Comparison of ENCODE assay signal across 24 mouse cellular contexts in genomic region chr12:4638438-4638837, GRCm38 (mm10). TPM values are rescaled to one million over a fixed set of nuclear protein-coding genes. Genes with fewer than 3 reads are reported as not detected.
DNase-seq lines count a peak whose midpoint lies in the region; ATAC-seq and TF ChIP-seq lines count a peak whose summit lies in the region.
"Had no signal": no experiment of that assay in that cellular context is flagged by ENCODE, and none has a peak within 500 bp of the region (broad histone marks: within the 10 kb centered on the region; RNA-seq: fewer than 3 reads in every experiment).

No protein-coding gene starts in this region.

- intact Hi-C loops in gastrocnemius, adult 2 months (cut with DNase I) = no loop called here
- intact Hi-C loops in gastrocnemius, postnatal 36 days (cut with DNase I) = loop anchor here (5.0 kb wide), 1 partner anchor 1824 kb away; no protein-coding TSS in a partner anchor

- no peak overlapping the region for H3K27ac ChIP-seq in gastrocnemius, adult 2 months
- no peak overlapping the region for H3K27ac ChIP-seq in lung, embryonic 14.5 days (ENCODE audit: low read depth)
- H3K27ac ChIP-seq: embryonic facial prominence, embryonic 13.5 days; limb, embryonic 12.5 days had no signal

- no peaks in the 10 kb centered on the region for H3K27me3 ChIP-seq in lung, embryonic 14.5 days (ENCODE audit: insufficient read depth, low read length)
- no peaks in the 10 kb centered on the region for H3K27me3 ChIP-seq in E14TG2a.4 (ENCODE audit: insufficient read depth, low read length)
- H3K27me3 ChIP-seq: embryonic facial prominence, embryonic 13.5 days; heart, embryonic 12.5 days; limb, embryonic 12.5 days had no signal

- H3K4me2 ChIP-seq in lung, embryonic 14.5 days = no peak overlapping the region
- H3K4me2 ChIP-seq: embryonic facial prominence, embryonic 13.5 days; heart, embryonic 12.5 days; limb, embryonic 12.5 days had no signal

- peak; percentile 30; the same call in 1 of the 2 replicates for TF ChIP-seq CTCF in gastrocnemius, adult 2 months (IDR thresholded peaks at IDR 0.05)
- 0 out of 2 replicates have a peak, but pooled peaks have one; percentile 7 for TF ChIP-seq CTCF in lung, embryonic 14.5 days (IDR thresholded peaks at IDR 0.05; ENCODE audit: low read depth)
- TF ChIP-seq CTCF in lung, adult 2 months (IDR thresholded peaks at IDR 0.05; ENCODE audit: insufficient read depth, low read length) = no peak
- 0 out of 2 replicates have a peak, but pooled peaks have one; percentile 4 for TF ChIP-seq CTCF in E14TG2a.4 (conservative IDR thresholded peaks at IDR 0.05; ENCODE audit: low read length)

- no peak for DNase-seq in gastrocnemius, adult 2 months
- no peak for DNase-seq in gastrocnemius, postnatal 36 days
- DNase-seq in lung, embryonic 14.5 days = peak; percentile 17
- DNase-seq in lung, adult 2 months = no peak
- DNase-seq in adrenal gland, postnatal 14 days = no peak
- DNase-seq in ovary, postnatal 14 days (ENCODE audit: low spot score) = no peak
- DNase-seq: adrenal gland, adult 8-10 months; cerebellum, adult 18-20 months; heart, postnatal 36 days; layer of hippocampus, postnatal 36 days; lung, adult 18-20 months; spleen, adult 18-20 months had no signal

- H3K36me3 ChIP-seq in lung, embryonic 14.5 days (ENCODE audit: insufficient read depth) = peaks cover 50% of the 10 kb centered on the region
- H3K36me3 ChIP-seq in E14TG2a.4 (ENCODE audit: insufficient read depth, low read length) = peaks cover 65% of the 10 kb centered on the region

- H3K4me3 ChIP-seq in gastrocnemius, adult 2 months = no peak overlapping the region
- no peak overlapping the region for H3K4me3 ChIP-seq in lung, embryonic 14.5 days (ENCODE audit: low read depth, low read length)
- H3K4me3 ChIP-seq in lung, adult 2 months (replicated peaks; ENCODE audit: extremely low read depth, low read depth, low read length) = no peak overlapping the region
- no peak overlapping the region for H3K4me3 ChIP-seq in E14TG2a.4 (replicated peaks; ENCODE audit: low read length)
- H3K4me3 ChIP-seq: embryonic facial prominence, embryonic 13.5 days; heart, embryonic 12.5 days; limb, embryonic 12.5 days; myocyte had no signal

- H3K9me3 ChIP-seq in lung, embryonic 14.5 days (ENCODE audit: low read depth, low read length) = no peaks in the 10 kb centered on the region
- no peaks in the 10 kb centered on the region for H3K9me3 ChIP-seq in E14TG2a.4 (ENCODE audit: low read length)
- H3K9me3 ChIP-seq: embryonic facial prominence, embryonic 13.5 days; heart, embryonic 12.5 days; limb, embryonic 12.5 days had no signal

- ATAC-seq in lung, embryonic 14.5 days (ENCODE audit: insufficient read depth) = no peak
- ATAC-seq in megakaryocyte progenitor cell, adult 5-6 weeks (replicated peaks; ENCODE audit: poor library complexity) = peak; percentile 58
- ATAC-seq: inflammation-experienced regulatory T-cells, adult 6 months had no signal

- no peaks in the 10 kb centered on the region for H3K4me1 ChIP-seq in lung, embryonic 14.5 days (ENCODE audit: insufficient read depth)
- H3K4me1 ChIP-seq in lung, adult 2 months (ENCODE audit: control insufficient read depth, insufficient read depth, low read length) = no peaks in the 10 kb centered on the region
- H3K4me1 ChIP-seq in E14TG2a.4 (replicated peaks; ENCODE audit: low read depth, low read length) = no peaks in the 10 kb centered on the region
- H3K4me1 ChIP-seq: embryonic facial prominence, embryonic 13.5 days; heart, embryonic 12.5 days; limb, embryonic 12.5 days had no signal

- no peak overlapping the region for H3K9ac ChIP-seq in lung, embryonic 14.5 days
- H3K9ac ChIP-seq: embryonic facial prominence, embryonic 13.5 days; heart, embryonic 12.5 days; limb, embryonic 12.5 days had no signal

- 87% methylated on average over 1 of the region's 1 CpGs for WGBS in lung, embryonic 14.5 days
- 85% methylated on average over 1 of the region's 1 CpGs for WGBS in lung, adult 2 months

- no peak for TF ChIP-seq POLR2A in lung, adult 2 months (IDR thresholded peaks at IDR 0.05; ENCODE audit: borderline replicate concordance, extremely low read depth, low read depth, low read length)

RNA-seq across cellular contexts. Expression of gene Gm3625, which starts 45.7 kb away (rescaled TPM):
- not detected for total RNA-seq in gastrocnemius, adult 2 months (2021)
- total RNA-seq in gastrocnemius, postnatal 36 days (2021) = not detected
- polyA plus RNA-seq in lung, embryonic 14.5 days (2014; fragmentation: Nextera tagmentation; extraction: Ambion mirVana) = not detected in 2 replicates
- polyA plus RNA-seq in lung, adult 2 months (2012; rRNA removed) = not detected in 2 replicates
- not detected in 2 replicates for total RNA-seq in megakaryocyte progenitor cell, adult 5-6 weeks (2015)
- total RNA-seq in megakaryocyte progenitor cell, adult 5-6 weeks (2017) = not detected in 2 replicates
- total RNA-seq in adrenal gland, postnatal 14 days (2021) = not detected in 2 replicates
- total RNA-seq: adrenal gland, adult 8-10 months; gastrocnemius, postnatal 4 days; heart, postnatal 36 days; layer of hippocampus, postnatal 36 days; megakaryocyte-erythroid progenitor cell, adult 5-6 weeks had no signal
- polyA plus RNA-seq: cortical plate, adult 2 months; embryonic facial prominence, embryonic 13.5 days; frontal cortex, adult 2 months; heart, embryonic 12.5 days; inflammation-experienced regulatory T-cells, adult 6 months; limb, embryonic 12.5 days; myocyte; stomach, embryonic 16.5 days had no signal

RNA-seq across cellular contexts. Expression of gene Itsn2, which starts 46.0 kb away (rescaled TPM):
- 10 to 100 TPM; 22.8 to 27.0 TPM for total RNA-seq in gastrocnemius, adult 2 months (2021)
- total RNA-seq in gastrocnemius, postnatal 36 days (2021) = 10 to 100 TPM; 17.4 to 21.0 TPM
- polyA plus RNA-seq in lung, embryonic 14.5 days (2014; fragmentation: Nextera tagmentation; extraction: Ambion mirVana) = 42.7 and 45.9 TPM in 2 replicates
- 22.4 and 36.3 TPM in 2 replicates for polyA plus RNA-seq in lung, adult 2 months (2012; rRNA removed)
- 78.3 and 94.5 TPM in 2 replicates for total RNA-seq in megakaryocyte progenitor cell, adult 5-6 weeks (2015)
- total RNA-seq in megakaryocyte progenitor cell, adult 5-6 weeks (2017) = 123 and 143 TPM in 2 replicates
- 47.8 and 61.2 TPM in 2 replicates for total RNA-seq in adrenal gland, postnatal 14 days (2021)
